Mouse (Mus musculus) right cerebral cortex, postnatal 14 days (tissue): Measurements from ENCODE around the gene Ticam1.

Source experiments
- DNase-seq: peaks from one replicate; pipeline ENCODE4 v3.0.0; 2022

Gene Ticam1

GRCm38 (mm10) chr17:56276643-56277566 lies at the start of gene Ticam1:
TSS of gene Ticam1 (minus strand) at chr17:56276786.
- peak; percentile 58 for DNase-seq

GRCm38 (mm10) chr17:56325450-56326152 lies 49.0 kb upstream of the Ticam1 start, which contains the start of gene Kdm4b:
TSS of gene Kdm4b (plus strand) at chr17:56326062.
- DNase-seq: peak; percentile 98

- DNase-seq: no peak
Measured at GRCm38 (mm10) chr17:56324419-56324818, 47.8 kb upstream of the Ticam1 start.

- DNase-seq: no peak
Measured at GRCm38 (mm10) chr17:56309191-56309945, 32.8 kb upstream of the Ticam1 start.

GRCm38 (mm10) chr17:56308088-56308487 lies 31.5 kb upstream of the Ticam1 start:
- no peak for DNase-seq

- DNase-seq: no peak
Measured at GRCm38 (mm10) chr17:56305826-56306225, 29.2 kb upstream of the Ticam1 start.

- DNase-seq: no peak
Measured at GRCm38 (mm10) chr17:56305156-56305555, 28.6 kb upstream of the Ticam1 start.

GRCm38 (mm10) chr17:56304718-56305117 lies 28.1 kb upstream of the Ticam1 start:
- no peak for DNase-seq

GRCm38 (mm10) chr17:56303847-56304586 lies 27.4 kb upstream of the Ticam1 start:
- DNase-seq: peak; percentile 93

- peak; percentile 23 for DNase-seq
Measured at GRCm38 (mm10) chr17:56303160-56303846, 26.7 kb upstream of the Ticam1 start, which contains the start of gene Uhrf1. TSS of gene Uhrf1 (plus strand) at chr17:56303321.

- DNase-seq: no peak
Measured at GRCm38 (mm10) chr17:56302363-56302996, 25.9 kb upstream of the Ticam1 start.

- DNase-seq: no peak
Measured at GRCm38 (mm10) chr17:56300186-56300585, 23.6 kb upstream of the Ticam1 start, which contains the start of gene Arrdc5. TSS of gene Arrdc5 (minus strand) at chr17:56300286.

GRCm38 (mm10) chr17:56298238-56298637 lies 21.7 kb upstream of the Ticam1 start:
- DNase-seq: no peak

GRCm38 (mm10) chr17:56296201-56296600 lies 19.6 kb upstream of the Ticam1 start:
- DNase-seq: no peak

- DNase-seq: peak; percentile 46
Measured at GRCm38 (mm10) chr17:56294241-56294640, 17.7 kb upstream of the Ticam1 start.

GRCm38 (mm10) chr17:56293291-56293690 lies 16.7 kb upstream of the Ticam1 start:
- DNase-seq: no peak

GRCm38 (mm10) chr17:56292531-56293222 lies 16.1 kb upstream of the Ticam1 start, which contains the start of gene Plin3:
TSS of gene Plin3 (minus strand) at chr17:56292873.
- DNase-seq: no peak

- DNase-seq: no peak
Measured at GRCm38 (mm10) chr17:56291826-56292475, 15.4 kb upstream of the Ticam1 start.

- peak; percentile 76 for DNase-seq
Measured at GRCm38 (mm10) chr17:56291171-56291511, 14.6 kb upstream of the Ticam1 start.
